Mouse (Mus musculus) left cerebral cortex, postnatal 14 days (tissue): ENCODE data around the gene Kirrel3. TPM values are rescaled to one million over a fixed set of nuclear protein-coding genes. Genes with fewer than 3 reads are reported as not detected.

Experiments
- DNase-seq, 2 experiments: peaks; one replicate each; pipeline ENCODE4 v3.0.0; 2021 to 2022; ENCODE audit warnings: low spot score in 2 of 2, mixed read lengths in 1 of 2
- intact Hi-C: fragments of 180-260 bp; cut with DNase I; formaldehyde crosslinking; loops from one replicate; pipeline ENCODE4 v1.15.1; 2025
- total RNA-seq, 2 experiments: library from RNA; stranded (reverse); gene quantifications; 2 replicates each; pipeline ENCODE4 v1.2.3; 2021

The Kirrel3 gene
- total RNA-seq, 2 experiments from 2014 or later = 72.5 to 75.9 TPM

- intact Hi-C loops = no loop called here
- peak in 1 of 2 experiments; percentile 1 for DNase-seq
Observed at GRCm38 (mm10) chr9:35052671-35053070, 567.0 kb downstream of the Kirrel3 start.

- peak in 1 of 2 experiments; percentile 2 for DNase-seq
- intact Hi-C loops = no loop called here
Observed at GRCm38 (mm10) chr9:35053081-35053480, 567.4 kb downstream of the Kirrel3 start.

- intact Hi-C loops = no loop called here
- DNase-seq = peak in 1 of 2 experiments; percentile 5
Observed at GRCm38 (mm10) chr9:35053669-35054068, 568.0 kb downstream of the Kirrel3 start.

- intact Hi-C loops = no loop called here
- DNase-seq = peak in 1 of 2 experiments; percentile 1
Observed at GRCm38 (mm10) chr9:35055528-35056330, 570.0 kb downstream of the Kirrel3 start.

- intact Hi-C loops = no loop called here
Observed at GRCm38 (mm10) chr9:35056611-35057010, 570.9 kb downstream of the Kirrel3 start.

GRCm38 (mm10) chr9:35057631-35058030, 571.9 kb downstream of the Kirrel3 start:
- peak in 1 of 2 experiments; percentile 0 for DNase-seq
- intact Hi-C loops = no loop called here

More at GRCm38 (mm10) chr9:35056611-35057010, 570.9 kb downstream of the Kirrel3 start:
- DNase-seq = no peak

GRCm38 (mm10) chr9:35058186-35058585, 572.5 kb downstream of the Kirrel3 start:
- intact Hi-C loops = no loop called here
- peak in 1 of 2 experiments; percentile 1 for DNase-seq

- peak in 1 of 2 experiments; percentile 1 for DNase-seq
- intact Hi-C loops = no loop called here
Observed at GRCm38 (mm10) chr9:35058596-35059354, 573.1 kb downstream of the Kirrel3 start.

- intact Hi-C loops = no loop called here
- DNase-seq = peak in 1 of 2 experiments; percentile 1
Observed at GRCm38 (mm10) chr9:35059881-35060280, 574.2 kb downstream of the Kirrel3 start.

GRCm38 (mm10) chr9:35061446-35061845, 575.8 kb downstream of the Kirrel3 start:
- intact Hi-C loops = no loop called here
- peak in 1 of 2 experiments; percentile 4 for DNase-seq
